Mouse (Mus musculus) naive thymus-derived CD4-positive, alpha-beta T cell, adult 5 months (primary cell): Measurements from ENCODE around the gene Bbc3. TPM values are rescaled to one million over a fixed set of nuclear protein-coding genes. Genes with fewer than 3 reads are reported as not detected.

Experiments
- polyA plus RNA-seq: library from polyadenylated mRNA; unstranded; fragments of 100-300 nt; shearing (Covaris generic); gene quantifications from one replicate; pipeline ENCODE4 v1.2.1, GENCODE M21; 2017

The Bbc3 gene
- 52.4 TPM for polyA plus RNA-seq

DNA sequence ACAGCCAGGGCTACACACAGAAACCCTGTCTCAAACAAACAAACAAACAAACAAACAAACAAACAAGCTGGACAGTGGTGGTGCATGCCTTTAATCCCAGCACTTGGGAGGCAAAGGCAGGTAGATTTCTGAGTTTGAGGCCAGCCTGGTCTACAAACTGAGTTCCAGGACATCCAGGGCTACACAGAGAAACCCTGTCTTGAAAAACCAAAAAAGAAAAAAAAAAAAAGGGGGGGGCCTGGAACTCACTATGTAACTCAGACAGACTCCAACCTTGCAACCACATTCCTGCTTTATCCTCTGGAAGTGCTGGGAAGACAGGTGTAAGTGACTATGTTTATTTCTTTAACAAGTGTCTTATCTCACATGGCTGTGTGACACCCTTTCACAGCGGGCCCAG is at the start of gene Bbc3:
Bbc3 (plus strand) TSS at position 301 of the 400 bp plus-strand sequence.

DNA sequence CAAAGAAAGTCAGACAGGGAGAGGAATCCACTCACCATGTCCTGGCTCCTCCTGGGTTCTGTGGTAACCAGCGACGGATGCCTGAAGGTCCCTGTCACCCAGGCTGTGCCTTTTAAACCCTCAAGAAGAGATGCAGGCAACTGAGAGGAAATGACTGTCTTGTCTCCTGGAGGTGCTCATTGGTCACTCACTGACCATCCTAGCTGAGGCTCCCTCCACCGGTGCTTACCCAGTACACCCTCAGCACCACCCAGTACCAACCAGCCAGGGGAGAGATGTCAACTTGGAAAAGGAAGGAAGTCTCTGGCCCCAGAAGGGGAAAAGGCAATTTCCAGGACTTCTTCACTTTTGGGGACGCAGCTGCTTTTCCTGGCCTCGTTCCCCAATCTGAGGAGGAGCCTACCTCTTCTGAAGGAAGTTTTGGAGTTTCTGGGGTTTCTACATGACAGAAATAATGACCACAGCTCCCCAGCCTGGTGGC is 49.0 kb upstream of the Bbc3 start, which contains the start of gene C5ar1:
C5ar1 (minus strand) TSS at position 431 of the 481 bp plus-strand sequence.

DNA sequence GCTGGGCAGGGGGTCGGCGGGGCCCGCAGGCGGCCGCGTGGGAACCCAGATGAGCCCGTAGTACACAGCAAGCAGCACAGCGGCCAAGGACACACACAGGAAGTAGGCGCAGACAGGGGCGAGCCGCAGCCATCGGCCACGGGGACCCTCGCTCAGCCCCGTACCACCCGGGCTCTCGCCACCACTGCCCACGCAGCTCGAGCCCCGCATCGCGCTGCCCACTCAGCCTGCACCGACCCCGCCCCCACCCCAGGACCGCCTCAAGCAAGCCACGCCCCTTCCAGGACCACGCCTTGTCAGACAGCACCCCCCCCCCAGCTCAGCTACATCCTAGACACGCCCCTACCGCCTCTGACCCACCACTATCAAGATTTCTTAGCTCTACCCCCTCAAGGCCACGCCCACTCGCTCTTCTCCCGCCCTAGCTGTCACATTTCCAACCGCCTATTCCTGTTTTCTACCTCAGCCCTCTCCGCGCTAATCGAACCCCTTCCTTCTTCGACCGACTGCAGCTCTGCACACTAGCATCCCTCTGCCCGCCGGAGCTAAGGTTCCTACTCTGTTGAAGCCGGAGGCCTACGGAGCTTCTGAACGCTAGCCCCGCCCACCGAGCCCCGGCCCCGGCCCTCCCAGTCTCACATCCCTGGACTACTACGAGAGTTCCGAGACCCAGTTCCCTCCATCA is 35.0 kb upstream of the Bbc3 start, which contains the start of gene Inafm1:
Inafm1 (minus strand) TSS at position 537 of the 685 bp plus-strand sequence.

DNA sequence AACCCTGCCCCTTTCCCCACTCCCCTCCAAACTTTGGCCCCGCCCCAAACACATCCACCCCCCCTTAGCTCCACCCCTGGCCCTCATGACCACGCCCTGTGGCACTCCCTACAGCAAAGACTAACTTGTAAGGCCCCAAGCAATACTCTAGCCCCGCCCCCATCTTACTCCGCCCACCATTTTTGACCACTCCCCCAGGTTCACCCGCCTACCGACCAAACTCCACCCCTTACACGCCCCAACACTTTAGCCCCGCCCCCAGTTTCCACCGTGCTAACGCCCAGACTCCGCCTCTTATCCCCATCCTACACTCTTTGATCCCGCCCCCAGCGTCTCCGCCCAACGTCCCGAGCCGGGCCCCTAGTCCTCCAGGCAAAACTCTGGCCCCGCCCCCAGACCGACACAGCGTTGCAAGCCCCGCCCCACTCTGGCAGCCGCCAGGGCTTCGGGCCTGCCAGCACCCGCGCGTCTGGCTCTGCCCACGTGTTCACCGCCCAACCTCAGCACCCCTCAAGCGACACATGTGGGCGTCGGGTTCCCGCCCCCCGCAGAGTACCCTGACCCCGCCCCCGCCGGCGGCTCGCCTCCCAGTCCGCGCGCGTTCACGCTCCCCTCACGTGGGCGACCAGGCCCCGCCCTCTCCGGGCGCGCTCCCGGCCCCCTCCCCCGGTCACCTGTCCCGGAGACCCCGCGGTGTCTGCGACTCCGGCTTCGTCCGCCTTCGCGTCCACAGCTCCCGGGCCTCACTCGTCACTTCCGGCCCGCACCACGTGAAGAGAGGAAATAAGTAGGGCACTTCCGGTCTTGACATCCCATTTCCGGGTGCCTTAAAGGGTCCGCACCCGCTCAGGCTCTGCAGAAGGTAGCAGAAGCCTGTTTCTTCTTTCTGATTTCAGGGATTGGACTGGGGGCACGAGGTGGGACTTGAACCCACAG is 21.9 kb upstream of the Bbc3 start, which contains the start of gene Ccdc9:
Ccdc9 (minus strand) TSS at position 770 of the 936 bp plus-strand sequence.

Other genes starting within 250 kb of the Bbc3 start
- 0.07 TPM for gene Zfp541, start 246.6 kb upstream of the Bbc3 start, polyA plus RNA-seq
- gene Napa, start 209.9 kb upstream of the Bbc3 start, polyA plus RNA-seq = 324 TPM
- gene Kptn, start 188.5 kb upstream of the Bbc3 start, polyA plus RNA-seq = 22.8 TPM
- not detected for gene Slc8a2, start 178.6 kb upstream of the Bbc3 start, polyA plus RNA-seq
- 54.5 TPM for gene Meis3, start 133.3 kb upstream of the Bbc3 start, polyA plus RNA-seq
- gene Dhx34, start 86.4 kb upstream of the Bbc3 start, polyA plus RNA-seq = 19.0 TPM
- not detected for gene C5ar2, start 64.2 kb upstream of the Bbc3 start, polyA plus RNA-seq
- not detected for gene C5ar1, start 48.9 kb upstream of the Bbc3 start, polyA plus RNA-seq
- gene Inafm1, start 34.8 kb upstream of the Bbc3 start, polyA plus RNA-seq = 7.2 TPM
- 119 TPM for gene Ccdc9, start 21.6 kb upstream of the Bbc3 start, polyA plus RNA-seq
- 111 TPM for gene Sae1, start 79.4 kb downstream of the Bbc3 start, polyA plus RNA-seq
- gene Zc3h4, start 92.5 kb downstream of the Bbc3 start, polyA plus RNA-seq = 22.6 TPM
- 64.3 TPM for gene Tmem160, start 144.4 kb downstream of the Bbc3 start, polyA plus RNA-seq
- gene Npas1, start 169.3 kb downstream of the Bbc3 start, polyA plus RNA-seq = 0.39 TPM